Mouse (Mus musculus): ENCODE measurements around the gene Olfr822. TPM values are rescaled to one million over a fixed set of nuclear protein-coding genes. Genes with fewer than 3 reads are reported as not detected.
"Not testable (repeated sequence)": the region's sequence is repeated elsewhere in the genome, so short reads cannot be mapped to it uniquely, and the experiment has no call there.

The Olfr822 gene
- not detected in 2 replicates for polyA plus RNA-seq (2012; rRNA removed)

GRCm38 (mm10) chr10:130070910-130071309 is at the start of gene Olfr822:
TSS of gene Olfr822 (plus strand) at chr10:130071210.
- Histone ChIP-seq H3K4me1 (replicated peaks; ENCODE audit: control insufficient read depth, insufficient read depth, low read length) (no peaks in the 10 kb centered on the region), H3K27me3 (ENCODE audit: control insufficient read depth, insufficient read depth, low read length) (no peaks in the 10 kb centered on the region), H3K27ac (ENCODE audit: control insufficient read depth, insufficient read depth, low read length) (no peak within 1 kb of the TSS), H3K4me3 (ENCODE audit: control insufficient read depth, insufficient read depth, low read length) (no peak within 1 kb of the TSS), H3K36me3 (ENCODE audit: control insufficient read depth, insufficient read depth, low read length) (no peaks in the 10 kb centered on the region)
- TF ChIP-seq CTCF (IDR thresholded peaks at IDR 0.05; ENCODE audit: borderline replicate concordance, control insufficient read depth, extremely low read depth, insufficient read depth, low read length, poor library complexity) (no peak), POLR2A (IDR thresholded peaks at IDR 0.05; ENCODE audit: control insufficient read depth, extremely low read depth, insufficient read depth, low read length, poor library complexity) (no peak)
- DNase-seq: no peak

- DNase-seq: no peak
- H3K4me3 ChIP-seq (ENCODE audit: control insufficient read depth, insufficient read depth, low read length): no peak within 1 kb of the TSS
- H3K4me1 ChIP-seq (replicated peaks; ENCODE audit: control insufficient read depth, insufficient read depth, low read length): no peaks in the 10 kb centered on the region
- no peaks in the 10 kb centered on the region for H3K27me3 ChIP-seq (ENCODE audit: control insufficient read depth, insufficient read depth, low read length)
- TF ChIP-seq POLR2A (IDR thresholded peaks at IDR 0.05; ENCODE audit: control insufficient read depth, extremely low read depth, insufficient read depth, low read length, poor library complexity): no peak
- no peak for TF ChIP-seq CTCF (IDR thresholded peaks at IDR 0.05; ENCODE audit: borderline replicate concordance, control insufficient read depth, extremely low read depth, insufficient read depth, low read length, poor library complexity)
- no peaks in the 10 kb centered on the region for H3K36me3 ChIP-seq (ENCODE audit: control insufficient read depth, insufficient read depth, low read length)
- H3K27ac ChIP-seq (ENCODE audit: control insufficient read depth, insufficient read depth, low read length): no peak within 1 kb of the TSS
Observed at GRCm38 (mm10) chr10:130030048-130030447, 41.0 kb upstream of the Olfr822 start, which contains the start of gene Olfr821. TSS of gene Olfr821 (plus strand) at chr10:130030348.

- TF ChIP-seq CTCF (IDR thresholded peaks at IDR 0.05; ENCODE audit: borderline replicate concordance, control insufficient read depth, extremely low read depth, insufficient read depth, low read length, poor library complexity): no peak
- TF ChIP-seq POLR2A (IDR thresholded peaks at IDR 0.05; ENCODE audit: control insufficient read depth, extremely low read depth, insufficient read depth, low read length, poor library complexity): no peak
- 78% methylated on average over 6 of the region's 6 CpGs for WGBS
Observed at GRCm38 (mm10) chr10:130037096-130037495, 33.9 kb upstream of the Olfr822 start.

GRCm38 (mm10) chr10:130092838-130093440 is 21.9 kb downstream of the Olfr822 start:
- H3K36me3 ChIP-seq (ENCODE audit: control insufficient read depth, insufficient read depth, low read length): no peaks in the 10 kb centered on the region
- no peaks in the 10 kb centered on the region for H3K27me3 ChIP-seq (ENCODE audit: control insufficient read depth, insufficient read depth, low read length)
- WGBS: 23% methylated on average over 5 of the region's 5 CpGs
- H3K4me3 ChIP-seq (ENCODE audit: control insufficient read depth, insufficient read depth, low read length): no peak overlapping the region
- H3K4me1 ChIP-seq (replicated peaks; ENCODE audit: control insufficient read depth, insufficient read depth, low read length): no peaks in the 10 kb centered on the region
- no peak overlapping the region for H3K27ac ChIP-seq (ENCODE audit: control insufficient read depth, insufficient read depth, low read length)
- peak; percentile 9 for DNase-seq
- TF ChIP-seq POLR2A (IDR thresholded peaks at IDR 0.05; ENCODE audit: control insufficient read depth, extremely low read depth, insufficient read depth, low read length, poor library complexity) (no peak), CTCF (IDR thresholded peaks at IDR 0.05; ENCODE audit: borderline replicate concordance, control insufficient read depth, extremely low read depth, insufficient read depth, low read length, poor library complexity) (no peak)

More at GRCm38 (mm10) chr10:130037096-130037495, 33.9 kb upstream of the Olfr822 start:
- DNase-seq: no peak
- Histone ChIP-seq H3K4me3 (ENCODE audit: control insufficient read depth, insufficient read depth, low read length) (no peak overlapping the region), H3K27me3 (ENCODE audit: control insufficient read depth, insufficient read depth, low read length) (no peaks in the 10 kb centered on the region), H3K4me1 (replicated peaks; ENCODE audit: control insufficient read depth, insufficient read depth, low read length) (no peaks in the 10 kb centered on the region), H3K36me3 (ENCODE audit: control insufficient read depth, insufficient read depth, low read length) (no peaks in the 10 kb centered on the region), H3K27ac (ENCODE audit: control insufficient read depth, insufficient read depth, low read length) (no peak overlapping the region)

- H3K4me3 ChIP-seq (ENCODE audit: control insufficient read depth, insufficient read depth, low read length): no peak overlapping the region
- TF ChIP-seq POLR2A (IDR thresholded peaks at IDR 0.05; ENCODE audit: control insufficient read depth, extremely low read depth, insufficient read depth, low read length, poor library complexity): no peak
- no peak for TF ChIP-seq CTCF (IDR thresholded peaks at IDR 0.05; ENCODE audit: borderline replicate concordance, control insufficient read depth, extremely low read depth, insufficient read depth, low read length, poor library complexity)
- H3K36me3 ChIP-seq (ENCODE audit: control insufficient read depth, insufficient read depth, low read length): no peaks in the 10 kb centered on the region
- no peaks in the 10 kb centered on the region for H3K4me1 ChIP-seq (replicated peaks; ENCODE audit: control insufficient read depth, insufficient read depth, low read length)
- no peaks in the 10 kb centered on the region for H3K27me3 ChIP-seq (ENCODE audit: control insufficient read depth, insufficient read depth, low read length)
- H3K27ac ChIP-seq (ENCODE audit: control insufficient read depth, insufficient read depth, low read length): no peak overlapping the region
- DNase-seq: no peak
Observed at GRCm38 (mm10) chr10:130096104-130096503, 25.1 kb downstream of the Olfr822 start.

- WGBS: 92% methylated on average over 1 of the region's 1 CpGs
- H3K4me3 ChIP-seq (ENCODE audit: control insufficient read depth, insufficient read depth, low read length); DNase-seq; H3K27ac ChIP-seq (ENCODE audit: control insufficient read depth, insufficient read depth, low read length); H3K4me1 ChIP-seq (replicated peaks; ENCODE audit: control insufficient read depth, insufficient read depth, low read length); H3K27me3 ChIP-seq (ENCODE audit: control insufficient read depth, insufficient read depth, low read length); H3K36me3 ChIP-seq (ENCODE audit: control insufficient read depth, insufficient read depth, low read length): not testable (repeated sequence)
Observed at GRCm38 (mm10) chr10:130115283-130115682, 44.3 kb downstream of the Olfr822 start, which contains the start of gene Olfr823. TSS of gene Olfr823 (minus strand) at chr10:130115383.

- H3K4me1 ChIP-seq (replicated peaks; ENCODE audit: control insufficient read depth, insufficient read depth, low read length); DNase-seq; H3K36me3 ChIP-seq (ENCODE audit: control insufficient read depth, insufficient read depth, low read length); H3K27me3 ChIP-seq (ENCODE audit: control insufficient read depth, insufficient read depth, low read length); H3K27ac ChIP-seq (ENCODE audit: control insufficient read depth, insufficient read depth, low read length); H3K4me3 ChIP-seq (ENCODE audit: control insufficient read depth, insufficient read depth, low read length): not testable (repeated sequence)
- 84% methylated on average over 3 of the region's 3 CpGs for WGBS
Observed at GRCm38 (mm10) chr10:130116045-130116444, 45.0 kb downstream of the Olfr822 start.

Other genes with a start within 250 kb of the Olfr822 start
- not detected in 2 replicates for gene Olfr812, start 225.1 kb upstream of the Olfr822 start, polyA plus RNA-seq (2012; rRNA removed)
- not detected in 2 replicates for gene Olfr813, start 215.8 kb upstream of the Olfr822 start, polyA plus RNA-seq (2012; rRNA removed)
- gene Olfr814, start 191.4 kb upstream of the Olfr822 start, polyA plus RNA-seq (2012; rRNA removed): not detected in 2 replicates
- gene Olfr815, start 165.3 kb upstream of the Olfr822 start, polyA plus RNA-seq (2012; rRNA removed): not detected in 2 replicates
- gene Olfr816, start 155.6 kb upstream of the Olfr822 start, polyA plus RNA-seq (2012; rRNA removed): not detected in 2 replicates
- gene Olfr818, start 122.1 kb upstream of the Olfr822 start, polyA plus RNA-seq (2012; rRNA removed): not detected in 2 replicates
- not detected in 2 replicates for gene Olfr819, start 103.9 kb upstream of the Olfr822 start, polyA plus RNA-seq (2012; rRNA removed)
- not detected in 2 replicates for gene Olfr247, start 95.1 kb upstream of the Olfr822 start, polyA plus RNA-seq (2012; rRNA removed)
- not detected in 2 replicates for gene Gm10310, start 86.1 kb upstream of the Olfr822 start, polyA plus RNA-seq (2012; rRNA removed)
- gene Olfr820, start 58.6 kb upstream of the Olfr822 start, polyA plus RNA-seq (2012; rRNA removed): not detected in 2 replicates
- not detected in 2 replicates for gene Olfr821, start 40.9 kb upstream of the Olfr822 start, polyA plus RNA-seq (2012; rRNA removed)
- not detected in 2 replicates for gene Olfr823, start 44.2 kb downstream of the Olfr822 start, polyA plus RNA-seq (2012; rRNA removed)
- not detected in 2 replicates for gene Olfr824, start 58.8 kb downstream of the Olfr822 start, polyA plus RNA-seq (2012; rRNA removed)
- gene Olfr825, start 95.6 kb downstream of the Olfr822 start, polyA plus RNA-seq (2012; rRNA removed): not detected in 2 replicates
- gene Olfr826, start 113.0 kb downstream of the Olfr822 start, polyA plus RNA-seq (2012; rRNA removed): not detected in 2 replicates
- not detected in 2 replicates for gene Olfr827, start 143.2 kb downstream of the Olfr822 start, polyA plus RNA-seq (2012; rRNA removed)
- 0.05 TPM in 1 of 2 replicates, not detected in the other for gene Neurod4, start 209.0 kb downstream of the Olfr822 start, polyA plus RNA-seq (2012; rRNA removed)